Mouse (Mus musculus): Measurements from ENCODE around the gene Chkb. TPM values are rescaled to one million over a fixed set of nuclear protein-coding genes. Genes with fewer than 3 reads are reported as not detected.

The Chkb gene
- polyA plus RNA-seq, 1 experiment from 2014 or later, result 70.5 TPM

DNA sequence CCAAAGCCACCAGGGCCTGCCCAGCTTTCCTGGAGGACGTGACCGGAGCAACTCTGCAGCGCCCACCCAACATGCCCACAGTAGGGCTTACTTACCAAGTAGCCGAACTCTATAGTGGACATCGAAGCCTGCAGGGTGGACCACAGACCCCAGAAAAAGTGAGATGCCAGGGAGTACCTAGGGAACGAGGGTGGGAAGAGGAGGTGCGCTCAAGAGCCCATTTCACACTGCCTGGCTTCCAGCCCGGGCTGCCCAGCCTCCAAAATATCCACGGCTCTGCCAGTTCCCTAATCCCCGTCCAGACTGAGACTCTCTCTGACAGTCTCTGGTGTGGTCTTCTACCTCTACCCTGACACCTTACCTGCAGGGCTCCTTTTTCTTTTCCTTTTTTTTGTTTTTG, 3.0 kb downstream of the Chkb start:
- Histone ChIP-seq H3K9ac (replicated peaks) (no peak overlapping the region), H3K27ac (replicated peaks) (no peak overlapping the region), H3K27me3 (no peaks in the 10 kb centered on the region), H3K4me2 (replicated peaks) (no peak overlapping the region), H3K36me3 (peaks cover 21% of the 10 kb centered on the region; the same call in 1 of the 2 replicates), H3K9me3 (no peaks in the 10 kb centered on the region), H3K4me1 (peaks cover 22% of the 10 kb centered on the region), H3K4me3 (no peak overlapping the region)
- 84% methylated on average over 10 of the region's 10 CpGs for WGBS
- no peak for ATAC-seq (replicated peaks)

DNA sequence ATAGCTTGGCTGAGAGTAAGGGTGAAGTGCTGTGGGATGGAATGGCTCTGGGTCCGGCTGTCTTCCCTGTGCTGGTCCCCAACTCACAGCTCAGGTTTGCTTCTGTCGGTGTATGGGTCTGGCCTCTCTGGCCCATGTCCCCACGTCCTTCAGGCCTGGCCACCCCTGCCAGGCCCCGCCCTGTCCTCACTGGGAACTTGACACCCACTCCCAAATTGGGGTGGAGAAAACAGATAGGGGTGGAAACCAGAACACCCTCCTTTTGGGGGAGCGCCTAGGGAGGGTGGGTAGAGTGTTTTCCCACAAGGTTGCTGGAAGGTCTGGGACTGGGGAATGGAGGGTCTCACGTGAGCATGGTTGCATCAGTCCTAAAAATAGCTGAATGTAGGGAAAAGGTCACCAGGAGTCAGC, 4.0 kb downstream of the Chkb start, which contains the start of gene Cpt1b:
Gene Cpt1b (minus strand): TSS at position 153 of the 411 bp plus-strand sequence.
- no peak within 1 kb of the TSS for H3K4me2 ChIP-seq (replicated peaks)
- H3K27me3 ChIP-seq, result no peaks in the 10 kb centered on the region
- H3K27ac ChIP-seq (replicated peaks), result no peak within 1 kb of the TSS
- peaks cover 18% of the 10 kb centered on the region for H3K4me1 ChIP-seq
- H3K9me3 ChIP-seq, result no peaks in the 10 kb centered on the region
- no peak within 1 kb of the TSS for H3K4me3 ChIP-seq
- no peak within 1 kb of the TSS for H3K9ac ChIP-seq (replicated peaks)
- ATAC-seq (replicated peaks), result no peak
- 38% methylated on average over 6 of the region's 6 CpGs for WGBS
- H3K36me3 ChIP-seq, result peaks cover 21% of the 10 kb centered on the region; the same call in 1 of the 2 replicates

DNA sequence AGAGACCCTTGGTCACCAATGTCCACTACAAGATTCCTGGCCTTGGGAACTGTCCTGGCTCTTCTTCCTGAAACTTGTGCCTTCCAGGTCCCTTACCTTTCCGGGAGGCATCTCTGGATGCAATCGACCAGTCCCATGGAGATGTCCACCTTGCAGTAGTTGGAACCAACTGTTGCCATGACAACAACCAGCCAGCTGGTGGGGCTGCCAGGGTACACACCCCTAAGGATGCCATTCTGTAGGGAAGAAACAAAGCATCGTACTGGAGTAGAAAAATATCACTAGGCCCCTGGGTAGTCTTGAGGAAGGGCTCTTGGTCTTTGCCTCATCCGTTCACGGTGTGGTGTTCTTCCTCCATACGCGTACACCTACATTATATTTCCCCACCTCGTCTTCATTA, 5.1 kb downstream of the Chkb start:
- H3K36me3 ChIP-seq, result peaks cover 28% of the 10 kb centered on the region; the same call in 1 of the 2 replicates

DNA sequence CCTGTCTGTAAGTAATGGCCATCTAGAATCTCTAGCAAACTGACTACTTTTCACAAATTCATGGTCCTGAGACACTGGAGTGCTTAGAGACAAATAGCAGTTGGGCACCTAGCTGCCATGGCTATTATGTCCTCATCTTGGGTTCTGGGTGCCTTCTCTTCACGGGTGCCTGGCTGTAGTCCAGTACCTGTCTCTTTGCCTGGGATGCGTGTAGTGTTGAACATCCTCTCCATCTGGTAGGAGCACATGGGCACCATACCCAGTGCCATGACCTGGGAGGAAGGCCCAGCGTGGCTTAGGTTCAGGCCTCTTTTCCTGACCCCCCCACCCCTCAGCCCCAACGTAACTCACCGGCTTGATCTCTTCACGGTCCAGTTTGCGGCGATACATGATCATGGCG, 7.8 kb downstream of the Chkb start:
- no peak overlapping the region for H3K4me3 ChIP-seq
- H3K4me2 ChIP-seq (replicated peaks), result no peak overlapping the region
- peaks cover 34% of the 10 kb centered on the region; the same call in 1 of the 2 replicates for H3K36me3 ChIP-seq
- H3K9ac ChIP-seq (replicated peaks), result no peak overlapping the region
- H3K9me3 ChIP-seq, result no peaks in the 10 kb centered on the region
- no peak overlapping the region for H3K27ac ChIP-seq (replicated peaks)
- no peaks in the 10 kb centered on the region for H3K4me1 ChIP-seq
- no peak for ATAC-seq (replicated peaks)
- no peaks in the 10 kb centered on the region for H3K27me3 ChIP-seq
- 94% methylated on average over 9 of the region's 9 CpGs for WGBS

More for the DNA sequence above, 5.1 kb downstream of the Chkb start:
- Histone ChIP-seq H3K27me3 (no peaks in the 10 kb centered on the region), H3K4me2 (replicated peaks) (no peak overlapping the region), H3K4me3 (no peak overlapping the region), H3K27ac (replicated peaks) (no peak overlapping the region), H3K9ac (replicated peaks) (no peak overlapping the region), H3K9me3 (no peaks in the 10 kb centered on the region), H3K4me1 (peaks cover 12% of the 10 kb centered on the region)
- ATAC-seq (replicated peaks), result no peak
- WGBS, result 82% methylated on average over 8 of the region's 8 CpGs

DNA sequence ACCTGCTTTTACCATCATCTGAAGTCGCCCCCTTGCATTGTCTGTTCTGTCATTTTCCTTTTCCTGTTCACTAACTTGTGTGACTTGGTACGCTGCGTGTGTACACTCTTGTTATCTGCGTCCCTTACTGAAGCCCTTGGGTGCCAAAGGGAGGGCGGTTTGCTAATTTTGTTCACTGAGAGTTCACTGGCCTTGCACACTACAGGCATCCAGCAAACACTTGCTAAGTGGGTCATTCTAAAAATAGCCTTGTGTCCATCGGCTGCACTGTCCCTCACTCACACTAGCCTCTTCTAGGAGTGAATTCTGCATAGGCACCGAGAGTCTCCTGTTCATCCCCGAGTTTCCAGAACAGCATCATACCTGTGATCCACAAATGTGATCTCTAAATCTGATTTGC, 14.4 kb downstream of the Chkb start:
- WGBS, result 91% methylated on average over 8 of the region's 8 CpGs
- Histone ChIP-seq H3K4me3 (no peak overlapping the region), H3K4me1 (no peaks in the 10 kb centered on the region), H3K9me3 (no peaks in the 10 kb centered on the region), H3K27ac (replicated peaks) (no peak overlapping the region), H3K27me3 (no peaks in the 10 kb centered on the region), H3K4me2 (replicated peaks) (no peak overlapping the region), H3K9ac (replicated peaks) (no peak overlapping the region), H3K36me3 (peaks cover 16% of the 10 kb centered on the region; the same call in 1 of the 2 replicates)
- ATAC-seq (replicated peaks), result no peak

DNA sequence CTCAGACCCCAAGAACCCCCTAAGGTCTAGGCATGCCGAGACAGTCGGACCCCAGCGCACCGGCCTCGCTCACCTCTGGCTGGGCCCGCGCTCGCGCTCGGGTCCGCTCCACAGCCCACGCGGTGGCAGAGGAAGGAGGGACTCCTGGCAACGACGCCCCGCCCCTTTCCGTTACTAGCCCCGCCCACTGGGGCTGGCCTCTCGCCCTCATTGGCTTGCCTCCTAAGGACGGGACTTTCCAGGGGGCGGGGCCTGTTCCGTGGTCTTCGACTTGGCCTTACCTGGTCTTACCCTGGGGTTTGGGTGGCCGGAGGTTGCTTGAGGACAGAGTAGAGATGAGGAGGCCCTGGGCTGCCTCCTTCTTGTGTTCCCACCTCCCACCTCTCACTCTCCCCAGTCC, 19.6 kb downstream of the Chkb start, which contains the start of gene Syce3:
Gene Syce3 (minus strand): TSS at position 386 of the 400 bp plus-strand sequence.
- Histone ChIP-seq H3K4me2 (replicated peaks) (no peak within 1 kb of the TSS), H3K27ac (replicated peaks) (no peak within 1 kb of the TSS), H3K36me3 (no peaks in the 10 kb centered on the region), H3K4me1 (no peaks in the 10 kb centered on the region), H3K9me3 (no peaks in the 10 kb centered on the region), H3K9ac (replicated peaks) (no peak within 1 kb of the TSS), H3K4me3 (no peak within 1 kb of the TSS), H3K27me3 (no peaks in the 10 kb centered on the region)
- 91% methylated on average over 22 of the region's 24 CpGs for WGBS
- no peak for ATAC-seq (replicated peaks)

DNA sequence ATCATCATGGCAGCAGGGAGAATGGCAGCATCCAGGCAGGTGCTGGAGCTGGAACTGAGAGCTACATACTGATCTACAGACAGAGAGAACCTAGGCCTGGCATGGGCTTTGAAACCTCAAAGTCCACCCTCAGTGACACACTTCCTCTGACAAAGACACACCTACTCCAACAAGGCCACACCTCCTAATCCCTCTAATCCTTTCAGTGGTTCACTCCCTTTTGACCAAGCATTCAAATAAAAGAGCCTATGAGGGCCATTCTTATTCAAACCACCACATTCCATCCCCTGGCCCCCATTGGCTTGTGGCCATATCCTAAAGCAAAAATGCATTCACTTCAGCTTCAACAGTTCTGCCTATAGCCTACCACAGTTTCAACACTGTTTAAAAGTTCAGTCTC, 23.0 kb downstream of the Chkb start:
- no peak overlapping the region for H3K4me2 ChIP-seq (replicated peaks)
- H3K36me3 ChIP-seq, result no peaks in the 10 kb centered on the region
- H3K9me3 ChIP-seq, result no peaks in the 10 kb centered on the region
- ATAC-seq (replicated peaks), result no peak
- H3K9ac ChIP-seq (replicated peaks), result no peak overlapping the region
- no peak overlapping the region for H3K4me3 ChIP-seq
- no peaks in the 10 kb centered on the region for H3K4me1 ChIP-seq
- no peak overlapping the region for H3K27ac ChIP-seq (replicated peaks)
- no peaks in the 10 kb centered on the region for H3K27me3 ChIP-seq

DNA sequence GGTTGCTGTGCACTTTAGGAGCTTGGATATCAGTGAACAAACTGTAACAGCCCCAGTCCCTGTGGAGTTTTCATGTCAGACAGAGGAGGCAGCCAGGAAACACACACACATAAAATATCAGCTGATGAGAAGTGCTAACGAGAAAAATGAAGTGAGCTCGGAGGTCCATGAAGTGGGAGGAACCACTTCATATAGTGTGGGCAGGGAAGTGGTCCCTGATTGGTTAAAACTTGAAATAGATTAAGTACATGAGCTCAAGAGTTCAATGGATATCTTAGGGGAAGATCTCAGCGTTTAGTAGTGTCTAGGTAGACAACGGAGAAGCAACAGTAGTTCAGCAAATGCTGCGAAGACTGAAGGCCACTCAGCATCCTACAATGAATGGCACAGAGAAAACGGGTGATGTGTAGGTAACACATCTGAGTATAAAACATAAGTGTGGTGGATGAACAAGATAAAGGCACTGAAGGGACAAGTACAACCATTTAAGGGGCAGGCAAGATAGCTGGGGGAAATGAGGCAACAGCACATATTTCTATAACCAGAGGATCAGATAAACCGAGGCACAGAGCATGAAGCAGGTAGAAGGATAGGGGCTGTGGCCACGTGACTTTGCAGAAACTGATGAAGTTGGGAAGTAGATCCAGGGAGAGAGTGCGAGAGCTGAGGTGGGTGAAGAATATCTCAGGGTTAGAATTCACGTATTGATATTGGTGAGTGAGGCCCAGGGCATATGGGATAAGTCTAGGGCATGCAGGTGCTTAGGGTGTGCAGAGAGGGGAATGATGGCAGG, 24.7 kb downstream of the Chkb start:
- Histone ChIP-seq H3K27ac (replicated peaks) (no peak overlapping the region), H3K9me3 (no peaks in the 10 kb centered on the region), H3K4me1 (no peaks in the 10 kb centered on the region), H3K27me3 (no peaks in the 10 kb centered on the region), H3K4me2 (replicated peaks) (no peak overlapping the region), H3K36me3 (no peaks in the 10 kb centered on the region), H3K9ac (replicated peaks) (no peak overlapping the region), H3K4me3 (no peak overlapping the region)
- no peak for ATAC-seq (replicated peaks)
- 88% methylated on average over 10 of the region's 10 CpGs for WGBS

DNA sequence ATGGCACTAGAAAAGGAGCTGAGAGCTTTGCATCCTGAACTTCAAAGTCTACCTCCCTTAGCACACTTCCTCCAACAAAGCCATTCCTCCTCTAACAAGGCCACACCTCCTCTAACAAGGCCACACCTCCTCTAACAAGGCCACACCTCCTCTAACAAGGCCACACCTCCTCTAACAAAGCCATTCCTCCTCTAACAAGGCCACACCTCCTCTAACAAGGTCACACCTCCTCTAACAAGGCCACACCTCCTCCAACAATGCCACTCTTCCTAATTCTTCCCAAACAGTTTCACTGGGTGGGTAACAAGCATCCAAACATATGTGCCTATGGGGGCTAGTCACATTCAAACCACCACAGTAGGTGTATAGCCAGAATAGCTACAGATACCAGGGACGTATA, 27.2 kb downstream of the Chkb start:
- H3K27ac ChIP-seq (replicated peaks), result no peak overlapping the region
- no peak overlapping the region for H3K4me2 ChIP-seq (replicated peaks)
- no peaks in the 10 kb centered on the region for H3K27me3 ChIP-seq
- no peak overlapping the region for H3K4me3 ChIP-seq
- ATAC-seq (replicated peaks), result no peak
- H3K4me1 ChIP-seq, result no peaks in the 10 kb centered on the region
- H3K9ac ChIP-seq (replicated peaks), result no peak overlapping the region
- no peaks in the 10 kb centered on the region for H3K36me3 ChIP-seq
- no peaks in the 10 kb centered on the region for H3K9me3 ChIP-seq
- 90% methylated on average over 1 of the region's 1 CpGs for WGBS

DNA sequence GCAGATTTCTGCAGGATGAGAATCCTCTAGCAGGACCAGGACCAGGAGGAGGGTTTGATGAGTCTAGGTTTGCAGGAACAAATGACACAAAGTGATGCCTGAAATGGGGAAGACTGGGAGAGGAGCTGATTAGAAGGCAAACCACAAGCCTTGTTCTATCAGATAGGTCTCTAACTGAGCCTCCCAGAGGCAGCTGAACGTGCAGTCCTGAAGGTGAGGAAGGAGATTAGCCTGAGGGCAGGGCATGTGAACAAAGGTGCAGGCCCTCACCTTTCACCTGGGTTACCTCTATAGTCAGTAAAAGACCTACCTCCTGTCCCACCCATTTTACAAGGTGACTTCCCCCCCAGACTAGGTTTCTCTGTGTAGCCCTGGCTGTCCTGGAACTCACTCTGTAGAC, 30.0 kb downstream of the Chkb start:
- no peaks in the 10 kb centered on the region for H3K36me3 ChIP-seq
- H3K9ac ChIP-seq (replicated peaks), result no peak overlapping the region
- H3K4me3 ChIP-seq, result no peak overlapping the region
- H3K4me1 ChIP-seq, result no peaks in the 10 kb centered on the region
- H3K27me3 ChIP-seq, result no peaks in the 10 kb centered on the region
- no peak overlapping the region for H3K4me2 ChIP-seq (replicated peaks)
- H3K9me3 ChIP-seq, result no peaks in the 10 kb centered on the region
- no peak for ATAC-seq (replicated peaks)
- 44% methylated on average over 1 of the region's 1 CpGs for WGBS
- H3K27ac ChIP-seq (replicated peaks), result no peak overlapping the region

DNA sequence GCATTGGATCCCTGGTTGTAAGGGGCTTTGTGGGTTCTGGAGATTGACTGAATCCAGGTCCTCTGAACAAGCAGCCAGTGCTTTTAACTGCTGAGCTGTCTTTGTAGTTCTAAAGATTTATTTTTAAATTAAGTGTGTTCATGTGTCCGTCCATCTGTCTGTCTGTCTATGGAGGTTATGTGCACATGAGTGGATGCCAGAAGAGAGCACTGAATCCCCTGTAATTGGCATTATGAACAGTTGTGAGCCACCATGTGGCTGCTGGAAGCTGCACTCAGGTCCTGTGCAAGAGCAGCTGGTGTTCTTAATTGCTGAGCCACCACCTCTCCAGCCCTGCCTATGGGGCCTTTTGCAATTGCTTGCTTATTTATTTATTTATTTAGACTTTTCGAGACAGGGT, 31.6 kb downstream of the Chkb start:
- Histone ChIP-seq H3K27me3 (no peaks in the 10 kb centered on the region), H3K36me3 (no peaks in the 10 kb centered on the region), H3K4me2 (replicated peaks) (no peak overlapping the region), H3K4me1 (no peaks in the 10 kb centered on the region), H3K4me3 (no peak overlapping the region), H3K27ac (replicated peaks) (no peak overlapping the region), H3K9ac (replicated peaks) (no peak overlapping the region), H3K9me3 (no peaks in the 10 kb centered on the region)
- ATAC-seq (replicated peaks), result no peak
- 64% methylated on average over 2 of the region's 2 CpGs for WGBS

DNA sequence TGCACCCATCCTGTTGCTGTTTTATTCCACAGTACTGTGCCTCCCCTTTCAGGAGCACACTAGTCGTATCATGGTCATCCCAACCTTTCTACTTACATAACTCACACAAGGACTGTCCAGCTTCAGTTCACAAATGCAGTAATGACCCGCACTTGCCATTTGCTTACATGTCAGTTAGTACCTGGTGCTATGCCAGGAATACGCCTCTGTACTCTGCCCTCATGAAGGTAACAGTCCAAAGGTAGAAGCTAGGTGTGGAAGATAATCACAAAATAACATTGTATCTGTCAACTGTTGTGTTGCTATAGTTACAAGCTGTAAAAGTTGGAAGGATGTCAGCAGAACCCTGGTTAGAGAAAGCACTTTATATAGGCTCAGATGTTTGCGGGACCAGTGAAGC, 32.8 kb downstream of the Chkb start:
- Histone ChIP-seq H3K9ac (replicated peaks) (no peak overlapping the region), H3K36me3 (no peaks in the 10 kb centered on the region), H3K9me3 (no peaks in the 10 kb centered on the region), H3K4me2 (replicated peaks) (no peak overlapping the region), H3K4me1 (no peaks in the 10 kb centered on the region), H3K27ac (replicated peaks) (no peak overlapping the region), H3K4me3 (no peak overlapping the region), H3K27me3 (no peaks in the 10 kb centered on the region)
- no peak for ATAC-seq (replicated peaks)
- WGBS, result 88% methylated on average over 4 of the region's 4 CpGs

DNA sequence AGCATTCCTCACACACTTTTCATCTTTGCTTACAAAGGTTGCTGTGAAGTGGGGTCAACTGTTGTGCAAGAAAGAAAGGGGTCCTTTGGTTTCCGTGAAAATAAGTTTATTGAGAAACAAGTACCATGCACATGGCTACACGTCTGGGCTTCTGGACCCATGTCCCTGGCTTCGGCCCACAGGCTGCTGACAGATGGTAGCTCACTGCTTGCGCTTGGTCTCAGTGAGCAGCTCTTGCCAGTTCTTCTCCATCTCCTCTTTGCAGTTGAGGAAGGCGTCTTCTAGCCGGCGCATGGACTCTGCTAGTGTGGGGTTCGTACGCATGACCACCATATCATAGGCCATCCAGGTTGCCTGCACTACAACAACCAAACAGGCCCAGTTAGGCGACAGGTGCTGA, 39.6 kb downstream of the Chkb start:
- no peaks in the 10 kb centered on the region for H3K9me3 ChIP-seq
- WGBS, result 86% methylated on average over 10 of the region's 10 CpGs

More for the DNA sequence above, 39.6 kb downstream of the Chkb start:
- Histone ChIP-seq H3K4me2 (replicated peaks) (no peak overlapping the region), H3K4me3 (no peak overlapping the region), H3K27ac (replicated peaks) (no peak overlapping the region), H3K27me3 (no peaks in the 10 kb centered on the region), H3K9ac (replicated peaks) (no peak overlapping the region), H3K4me1 (no peaks in the 10 kb centered on the region), H3K36me3 (no peaks in the 10 kb centered on the region)
- no peak for ATAC-seq (replicated peaks)
